Mouse (Mus musculus) forebrain, embryonic 13.5 days (tissue): ENCODE measurements around the gene Cyth1. TPM values are rescaled to one million over a fixed set of nuclear protein-coding genes. Genes with fewer than 3 reads are reported as not detected.

Experiments used
- ATAC-seq: fragments of 200-750 bp; cut with Nextera tagmentation; 2 replicates; pipeline ENCODE4 v1.8.0; 2017
- H3K27ac ChIP-seq: fragments of 300-500 bp; sonication (generic); 2 replicates; pipeline ENCODE4 v1.5.1; 2015; ENCODE audit warnings: inconsistent platforms, mild to moderate bottlenecking, moderate library complexity
- H3K27me3 ChIP-seq: fragments of 300-500 bp; sonication (generic); 2 replicates; pipeline ENCODE4 v1.6.1; 2015; ENCODE audit warnings: mild to moderate bottlenecking, inconsistent platforms
- H3K36me3 ChIP-seq: fragments of 300-500 bp; sonication (generic); 2 replicates; pipeline ENCODE4 v1.6.1; 2015; ENCODE audit warnings: mild to moderate bottlenecking, inconsistent platforms; ENCODE audit not compliant: poor library complexity, severe bottlenecking
- H3K4me1 ChIP-seq: fragments of 300-500 bp; sonication (generic); 2 replicates; pipeline ENCODE4 v1.6.1; 2015; ENCODE audit warnings: inconsistent platforms
- H3K4me2 ChIP-seq: fragments of 300-500 bp; sonication (generic); 2 replicates; pipeline ENCODE4 v1.6.1; 2015; ENCODE audit warnings: inconsistent platforms, mild to moderate bottlenecking, moderate library complexity
- H3K4me3 ChIP-seq: fragments of 300-500 bp; sonication (generic); 2 replicates; pipeline ENCODE4 v1.5.1; 2015; ENCODE audit warnings: mild to moderate bottlenecking, inconsistent platforms
- H3K9ac ChIP-seq: fragments of 300-500 bp; sonication (generic); 2 replicates; pipeline ENCODE4 v1.6.1; 2015; ENCODE audit warnings: mild to moderate bottlenecking, inconsistent platforms
- H3K9me3 ChIP-seq: fragments of 300-500 bp; sonication (generic); replicated peaks from 2 replicates; pipeline ENCODE4 v1.6.1; 2016; ENCODE audit warnings: inconsistent platforms
- whole genome bisulfite sequencing: fragments of 180-500 bp; shearing (Covaris S2); methylation state at CpG from one replicate; pipeline ENCODE4 v1.1.7; 2015; 5-methylcytosine and 5-hydroxymethylcytosine counted together
- polyA plus RNA-seq: library from polyadenylated mRNA; unstranded; fragments of >200 nt; fragmentation: Nextera tagmentation; extraction: Ambion mirVana; gene quantifications from 2 replicates; pipeline ENCODE4 v1.2.1, GENCODE M21; 2015

Gene Cyth1
- 22.7 and 24.5 TPM in 2 replicates for polyA plus RNA-seq

DNA sequence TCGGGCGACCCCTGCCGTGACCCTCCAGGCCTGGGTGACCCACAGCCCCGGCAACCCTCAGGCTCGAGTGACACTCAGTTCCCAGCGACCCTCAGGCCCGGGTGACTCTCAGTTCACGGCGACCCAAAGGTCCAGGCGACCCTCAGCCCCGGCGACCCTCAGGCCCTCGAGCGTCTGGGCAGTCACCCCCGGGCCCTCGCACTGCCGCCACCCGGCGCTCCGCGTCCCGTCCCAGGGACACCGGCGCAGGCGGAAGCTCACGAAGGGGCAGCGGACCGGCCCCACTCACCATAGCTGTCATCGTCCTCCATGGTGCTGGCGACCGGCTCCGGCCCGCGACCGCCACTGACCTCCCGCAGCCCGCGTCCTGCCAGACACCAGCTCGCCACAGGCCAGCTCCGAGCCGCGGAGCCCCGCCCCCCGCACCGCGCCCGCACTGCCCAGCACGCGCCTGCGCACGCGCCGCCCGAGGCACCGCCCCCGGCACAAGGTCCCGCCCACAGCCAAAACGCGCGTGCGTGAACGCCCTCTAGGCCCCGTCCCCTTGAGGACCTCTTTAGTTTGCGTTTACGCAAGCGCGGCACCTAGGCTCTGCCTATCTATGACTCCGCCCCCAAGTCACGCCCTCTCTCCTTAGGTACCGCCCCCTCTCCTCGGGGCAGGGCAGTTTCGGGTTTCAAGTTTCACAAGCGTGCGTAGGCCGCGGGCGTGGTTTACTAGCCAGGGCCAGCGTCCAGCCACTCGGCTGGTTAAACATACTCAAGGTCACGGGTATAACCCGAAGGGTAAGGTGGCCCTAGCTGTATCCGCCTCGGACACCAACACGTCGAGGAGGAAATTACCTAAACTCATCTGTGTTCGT is at the start of gene Cyth1:
Gene Cyth1, minus strand, starts transcription at position 443 of the 862 bp plus-strand sequence.
- Histone ChIP-seq H3K4me3 (peak within 1 kb of the TSS; percentile 83), H3K36me3 (no peaks in the 10 kb centered on the region), H3K9ac (peak within 1 kb of the TSS; percentile 87), H3K9me3 (no peaks in the 10 kb centered on the region), H3K4me1 (peaks cover 22% of the 10 kb centered on the region), H3K4me2 (peak within 1 kb of the TSS; percentile 93), H3K27me3 (no peaks in the 10 kb centered on the region), H3K27ac (peak within 1 kb of the TSS; percentile 45)
- WGBS, result under 1% methylated on average over 86 of the region's 86 CpGs
- peak; percentile 96 for ATAC-seq

DNA sequence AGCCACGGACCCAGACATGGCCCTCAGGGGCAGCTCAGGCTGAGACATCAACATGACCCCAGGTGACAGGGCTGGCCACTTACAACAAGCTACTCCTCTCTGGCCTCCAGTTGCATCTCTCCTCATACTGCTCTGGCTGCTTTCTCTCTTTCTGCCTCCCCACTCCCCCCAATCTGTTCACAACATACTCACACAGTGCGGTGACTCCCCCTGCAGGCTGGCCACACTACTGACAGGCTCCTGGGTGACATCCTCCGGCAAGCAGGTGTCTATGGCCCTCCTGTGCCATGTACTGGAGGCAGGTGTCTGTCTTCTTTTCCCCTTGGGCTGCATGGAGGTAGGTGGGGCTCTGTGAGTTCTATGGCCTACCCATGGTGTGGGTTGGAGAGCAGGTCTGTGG is 49.6 kb upstream of the Cyth1 start:
- H3K36me3 ChIP-seq, result peaks cover 5% of the 10 kb centered on the region
- H3K27ac ChIP-seq, result no peak overlapping the region
- H3K4me2 ChIP-seq, result no peak overlapping the region
- 69% methylated on average over 3 of the region's 3 CpGs for WGBS
- no peaks in the 10 kb centered on the region for H3K27me3 ChIP-seq
- no peaks in the 10 kb centered on the region for H3K4me1 ChIP-seq
- H3K4me3 ChIP-seq, result no peak overlapping the region
- no peaks in the 10 kb centered on the region for H3K9me3 ChIP-seq
- ATAC-seq, result no peak
- H3K9ac ChIP-seq, result no peak overlapping the region

DNA sequence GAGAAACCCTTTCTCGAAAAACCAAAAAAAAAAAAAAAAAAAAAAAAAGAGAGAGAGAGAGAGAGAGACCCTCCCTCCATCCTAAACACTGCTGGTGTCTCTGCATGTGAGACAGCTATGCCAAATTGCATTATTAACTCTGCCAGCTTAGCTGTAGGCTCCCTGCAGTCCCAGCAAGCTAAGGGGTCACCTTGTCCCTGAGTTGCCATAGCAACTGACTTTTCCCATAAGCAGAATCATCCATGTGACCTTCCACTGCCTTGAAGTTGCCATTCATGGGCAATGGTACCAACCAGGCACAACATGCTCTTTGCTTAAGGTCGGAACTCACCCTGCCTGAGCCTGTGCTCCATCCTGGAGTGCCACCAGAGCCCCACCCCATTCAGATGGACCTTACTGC is 46.6 kb upstream of the Cyth1 start:
- no peak overlapping the region for H3K4me2 ChIP-seq
- peaks cover 7% of the 10 kb centered on the region for H3K4me1 ChIP-seq
- no peak overlapping the region for H3K9ac ChIP-seq
- no peak overlapping the region for H3K27ac ChIP-seq
- 61% methylated on average over 2 of the region's 2 CpGs for WGBS
- no peaks in the 10 kb centered on the region for H3K27me3 ChIP-seq
- no peak for ATAC-seq
- no peaks in the 10 kb centered on the region for H3K36me3 ChIP-seq
- no peak overlapping the region for H3K4me3 ChIP-seq
- no peaks in the 10 kb centered on the region for H3K9me3 ChIP-seq

DNA sequence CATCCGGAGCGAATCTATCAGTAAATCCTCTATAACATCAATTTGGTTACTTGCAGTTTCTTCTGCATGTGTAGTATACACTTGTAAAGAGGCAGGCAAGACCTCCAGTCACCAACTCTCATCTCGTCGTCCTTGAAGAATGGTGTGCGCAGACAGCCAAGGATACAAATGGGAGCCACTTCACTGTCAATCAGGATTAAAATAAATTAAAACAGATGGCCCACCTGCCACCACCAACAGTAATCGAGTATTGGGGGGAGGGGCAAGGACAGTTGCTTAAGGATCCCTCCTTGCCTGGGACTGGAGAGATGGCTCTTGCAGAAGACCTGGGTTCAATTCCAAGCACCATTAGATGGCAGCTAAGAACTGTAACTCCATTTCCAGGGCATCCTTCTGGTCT is 44.3 kb upstream of the Cyth1 start:
- 53% methylated on average over 6 of the region's 6 CpGs for WGBS
- H3K9ac ChIP-seq, result no peak overlapping the region
- no peak for ATAC-seq
- H3K27ac ChIP-seq, result no peak overlapping the region
- H3K36me3 ChIP-seq, result 0 out of 2 replicates have a peak, but pooled peaks cover 1% of the 10 kb centered on the region
- peaks cover 20% of the 10 kb centered on the region for H3K4me1 ChIP-seq
- no peak overlapping the region for H3K4me3 ChIP-seq
- H3K27me3 ChIP-seq, result no peaks in the 10 kb centered on the region
- H3K9me3 ChIP-seq, result no peaks in the 10 kb centered on the region
- H3K4me2 ChIP-seq, result no peak overlapping the region

DNA sequence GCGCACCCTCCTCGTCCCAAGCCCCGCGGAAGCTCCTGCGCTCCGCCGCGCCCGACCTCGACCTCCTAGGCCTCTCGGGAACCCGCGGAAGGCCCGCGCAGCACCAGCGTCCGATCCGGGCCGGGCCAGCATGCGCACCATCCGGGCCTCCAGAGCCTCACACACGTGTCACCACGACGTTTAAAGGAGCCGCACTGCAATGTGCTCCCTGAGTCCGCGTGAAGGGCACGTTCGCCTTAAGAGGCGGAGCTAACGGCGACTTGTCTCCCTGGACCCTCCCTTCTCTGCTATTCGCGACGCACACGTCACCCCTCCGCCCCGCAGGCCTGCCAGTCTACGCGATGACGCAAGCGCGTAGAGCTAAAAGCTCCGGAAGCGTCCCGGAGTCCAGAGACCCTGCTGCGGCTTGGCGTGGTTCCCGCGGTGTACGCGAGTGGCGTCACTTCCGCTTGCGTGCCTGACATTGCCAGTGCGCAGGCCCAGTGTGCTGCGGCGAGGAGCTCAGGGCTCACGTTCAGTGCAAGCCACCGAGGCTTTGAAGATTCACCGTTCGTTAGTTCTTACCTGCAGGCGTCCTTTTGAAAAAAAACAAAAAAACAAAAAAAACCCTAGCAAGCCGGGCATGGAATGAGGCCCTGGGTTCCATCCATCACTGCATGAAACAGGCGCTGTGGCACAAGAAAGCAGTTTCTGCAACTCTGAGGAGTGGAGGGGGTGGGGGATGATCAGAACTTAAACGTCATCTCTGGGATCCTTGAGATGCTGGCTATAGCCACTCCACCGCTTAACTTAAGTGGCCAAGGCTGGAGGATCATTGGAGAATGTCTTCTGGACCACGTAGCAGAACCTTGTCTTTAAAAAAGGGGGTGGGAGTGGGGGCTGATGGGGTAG is 41.9 kb upstream of the Cyth1 start, which contains the start of gene Usp36:
Gene Usp36, minus strand, starts transcription at position 246 of the 891 bp plus-strand sequence.
- Histone ChIP-seq H3K9ac (peak within 1 kb of the TSS; percentile 93), H3K27me3 (no peaks in the 10 kb centered on the region), H3K36me3 (peaks cover 25% of the 10 kb centered on the region), H3K4me1 (peaks cover 20% of the 10 kb centered on the region), H3K9me3 (no peaks in the 10 kb centered on the region), H3K4me2 (peak within 1 kb of the TSS; percentile 90), H3K4me3 (peak within 1 kb of the TSS; percentile 90), H3K27ac (peak within 1 kb of the TSS; percentile 81)
- 1% methylated on average over 68 of the region's 68 CpGs for WGBS
- ATAC-seq, result peak; percentile 99

DNA sequence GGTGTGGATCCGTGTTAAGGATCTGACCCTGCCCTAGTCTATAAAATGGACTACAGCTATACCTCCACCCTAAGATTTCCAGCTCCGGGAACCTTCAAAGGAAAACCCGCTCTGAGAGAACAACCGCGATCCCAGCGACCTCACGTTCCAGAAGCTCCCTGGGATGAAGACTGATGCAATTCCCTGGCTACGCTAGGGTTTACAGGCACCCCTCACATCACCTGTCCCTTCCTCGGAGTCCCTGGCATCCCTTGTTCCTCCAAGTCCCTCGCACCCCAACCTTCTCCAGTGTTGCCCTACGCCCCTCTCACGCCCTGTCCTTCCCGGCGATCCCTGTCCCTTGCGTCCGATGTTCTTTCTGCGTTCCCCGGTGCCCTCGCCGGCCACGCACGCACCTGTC is 41.2 kb upstream of the Cyth1 start:
- ATAC-seq, result no peak; the same call in 1 of the 2 replicates
- H3K4me2 ChIP-seq, result peak overlapping the region; percentile 90
- no peaks in the 10 kb centered on the region for H3K27me3 ChIP-seq
- H3K4me1 ChIP-seq, result peaks cover 20% of the 10 kb centered on the region
- H3K27ac ChIP-seq, result peak overlapping the region; percentile 59
- WGBS, result 0% methylated on average over 22 of the region's 22 CpGs
- H3K36me3 ChIP-seq, result peaks cover 32% of the 10 kb centered on the region
- H3K9ac ChIP-seq, result peak overlapping the region; percentile 93
- no peaks in the 10 kb centered on the region for H3K9me3 ChIP-seq
- H3K4me3 ChIP-seq, result peak overlapping the region; percentile 90

DNA sequence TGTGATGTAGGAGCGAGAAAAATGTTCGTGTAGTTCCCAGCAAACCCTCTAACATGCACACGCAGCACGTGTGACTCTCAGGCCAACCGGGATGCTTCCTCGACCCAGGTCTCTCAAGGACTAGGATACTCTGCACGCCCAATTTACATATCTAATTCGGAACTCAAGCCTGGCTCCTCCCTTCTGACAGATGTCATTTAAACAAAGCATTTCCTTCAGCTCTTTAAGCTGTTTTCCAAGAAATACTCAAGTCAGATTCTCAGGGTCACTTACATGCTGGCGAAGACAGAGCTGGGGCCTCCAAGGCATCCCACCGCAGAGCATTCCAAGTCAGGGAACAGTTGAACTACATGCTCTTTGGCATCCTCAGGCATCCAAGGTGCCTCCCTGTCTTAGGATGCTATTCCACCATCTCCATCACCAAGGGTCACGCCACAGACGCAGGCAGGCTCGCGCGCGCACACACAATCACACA is 40.7 kb upstream of the Cyth1 start:
- H3K4me1 ChIP-seq, result peaks cover 20% of the 10 kb centered on the region
- no peaks in the 10 kb centered on the region for H3K27me3 ChIP-seq
- H3K36me3 ChIP-seq, result peaks cover 36% of the 10 kb centered on the region
- H3K4me2 ChIP-seq, result peak overlapping the region; percentile 90
- 2% methylated on average over 16 of the region's 16 CpGs for WGBS
- H3K27ac ChIP-seq, result peak overlapping the region; percentile 59; the same call in 1 of the 2 replicates
- no peak for ATAC-seq
- H3K9ac ChIP-seq, result peak overlapping the region; percentile 93
- peak overlapping the region; percentile 90 for H3K4me3 ChIP-seq
- no peaks in the 10 kb centered on the region for H3K9me3 ChIP-seq

DNA sequence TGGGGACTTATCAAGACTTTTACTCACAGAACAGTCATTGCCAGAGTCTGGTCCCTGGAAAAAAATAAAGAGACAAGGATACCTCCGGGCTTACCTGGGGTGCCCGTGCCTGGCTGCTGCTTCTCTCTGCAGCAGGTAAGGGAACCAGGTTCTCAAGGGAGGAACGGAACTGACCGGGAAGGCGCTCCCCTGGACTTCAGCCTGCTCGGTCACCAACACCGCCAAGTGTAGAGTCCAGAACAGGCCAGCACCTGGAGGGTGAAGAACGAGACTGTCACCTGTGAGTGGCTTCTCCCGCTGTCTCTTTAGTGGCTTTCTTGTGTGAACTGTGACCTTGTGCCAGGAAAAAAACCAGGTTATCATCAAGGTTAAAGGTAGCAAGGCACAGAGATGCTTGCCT is 39.2 kb upstream of the Cyth1 start:
- Histone ChIP-seq H3K27ac (no peak overlapping the region), H3K4me1 (peaks cover 20% of the 10 kb centered on the region), H3K27me3 (no peaks in the 10 kb centered on the region), H3K9ac (no peak overlapping the region), H3K36me3 (peaks cover 51% of the 10 kb centered on the region), H3K9me3 (no peaks in the 10 kb centered on the region), H3K4me2 (no peak overlapping the region), H3K4me3 (no peak overlapping the region)
- no peak for ATAC-seq
- WGBS, result 95% methylated on average over 9 of the region's 9 CpGs

DNA sequence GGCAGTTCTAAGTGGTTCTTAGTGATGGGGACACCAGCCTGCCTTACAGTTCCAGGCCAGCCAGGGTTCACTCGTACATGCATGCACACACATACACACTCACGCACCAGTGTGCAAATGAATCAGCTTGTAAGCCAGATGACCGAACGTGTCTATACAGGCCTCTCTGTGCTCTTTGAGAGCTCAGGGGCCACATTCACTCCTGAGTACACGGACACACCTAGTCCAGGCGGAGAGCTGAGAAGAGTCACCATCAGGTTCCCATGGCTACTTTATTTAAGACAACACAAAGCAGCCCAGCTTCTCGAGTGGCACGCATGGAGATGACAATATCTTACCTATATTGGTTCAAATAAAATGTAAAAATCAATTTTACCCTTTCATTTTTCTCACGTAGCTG is 38.0 kb upstream of the Cyth1 start:
- H3K36me3 ChIP-seq, result peaks cover 63% of the 10 kb centered on the region
- ATAC-seq, result no peak
- 93% methylated on average over 9 of the region's 9 CpGs for WGBS
- H3K4me1 ChIP-seq, result peaks cover 20% of the 10 kb centered on the region
- no peak overlapping the region for H3K9ac ChIP-seq
- no peak overlapping the region for H3K27ac ChIP-seq
- no peak overlapping the region for H3K4me3 ChIP-seq
- H3K27me3 ChIP-seq, result no peaks in the 10 kb centered on the region
- no peaks in the 10 kb centered on the region for H3K9me3 ChIP-seq
- H3K4me2 ChIP-seq, result no peak overlapping the region

DNA sequence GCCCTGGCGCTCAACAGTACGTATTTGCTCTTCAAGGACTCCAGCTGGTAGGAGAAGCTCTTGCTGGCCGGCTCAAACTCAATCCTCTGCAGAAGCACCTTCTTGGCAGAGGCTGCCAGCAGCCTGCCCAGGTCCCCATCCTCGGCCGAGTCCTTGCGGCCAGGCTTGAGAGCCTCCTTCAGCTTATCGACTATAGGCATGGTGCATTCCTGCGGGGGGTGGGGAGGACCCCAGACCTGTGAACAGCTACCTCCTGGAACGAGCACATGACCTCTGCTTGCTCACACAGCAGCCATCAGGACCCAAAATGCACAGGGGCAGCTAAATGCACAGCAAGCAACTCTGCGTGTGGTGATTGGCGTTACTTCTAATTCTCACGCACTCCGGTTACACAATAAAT is 37.4 kb upstream of the Cyth1 start:
- Histone ChIP-seq H3K9ac (no peak overlapping the region), H3K4me3 (no peak overlapping the region), H3K36me3 (peaks cover 68% of the 10 kb centered on the region), H3K9me3 (no peaks in the 10 kb centered on the region), H3K4me1 (peaks cover 16% of the 10 kb centered on the region), H3K27ac (no peak overlapping the region), H3K27me3 (no peaks in the 10 kb centered on the region), H3K4me2 (no peak overlapping the region)
- no peak for ATAC-seq
- WGBS, result 91% methylated on average over 13 of the region's 13 CpGs

DNA sequence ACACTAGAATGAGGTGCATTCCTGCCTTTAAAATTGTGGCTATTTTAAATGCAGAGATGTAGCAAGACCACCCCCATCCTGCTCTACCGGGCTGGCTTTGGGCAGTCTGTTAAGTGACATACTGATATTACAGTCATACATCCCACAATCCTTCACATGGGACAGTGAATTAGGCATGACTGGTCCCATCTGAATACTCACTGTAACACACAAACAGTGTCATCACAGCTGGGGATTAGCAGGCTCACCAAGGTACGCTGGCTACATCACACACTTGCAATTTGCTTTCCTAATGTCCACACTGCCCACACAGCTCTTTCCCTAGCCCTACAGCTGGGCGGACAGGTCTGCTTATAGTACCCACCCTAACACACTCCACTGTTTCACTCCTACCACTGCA is 31.8 kb upstream of the Cyth1 start:
- WGBS, result 95% methylated on average over 3 of the region's 3 CpGs
- no peaks in the 10 kb centered on the region for H3K4me1 ChIP-seq
- no peak for ATAC-seq
- H3K4me3 ChIP-seq, result no peak overlapping the region
- H3K4me2 ChIP-seq, result no peak overlapping the region
- no peaks in the 10 kb centered on the region for H3K9me3 ChIP-seq
- peaks cover 99% of the 10 kb centered on the region for H3K36me3 ChIP-seq
- no peak overlapping the region for H3K27ac ChIP-seq
- no peaks in the 10 kb centered on the region for H3K27me3 ChIP-seq
- no peak overlapping the region for H3K9ac ChIP-seq

DNA sequence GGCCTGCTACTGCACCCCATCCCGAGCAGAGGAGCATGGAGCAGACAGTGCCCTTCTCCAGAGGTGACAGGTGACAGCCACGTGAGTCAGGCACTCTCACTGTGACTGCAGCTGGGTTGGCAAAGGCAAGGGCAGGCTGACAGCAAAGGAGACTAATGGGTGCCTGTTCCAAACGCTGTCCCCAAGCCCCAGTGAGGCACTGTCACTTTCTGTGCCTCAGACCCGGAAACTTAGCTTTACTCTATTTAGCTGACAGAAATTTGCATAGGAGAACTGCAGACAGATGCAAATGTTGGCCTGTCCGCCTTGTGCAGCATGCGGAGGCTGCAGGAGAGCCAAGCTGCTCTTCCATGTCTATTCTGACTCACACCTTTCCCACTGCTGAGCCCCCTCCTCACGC is 27.9 kb upstream of the Cyth1 start:
- H3K4me1 ChIP-seq, result no peaks in the 10 kb centered on the region
- H3K27ac ChIP-seq, result no peak overlapping the region
- H3K9ac ChIP-seq, result no peak overlapping the region
- 89% methylated on average over 7 of the region's 7 CpGs for WGBS
- H3K36me3 ChIP-seq, result peaks cover 99% of the 10 kb centered on the region
- H3K9me3 ChIP-seq, result no peaks in the 10 kb centered on the region
- H3K4me3 ChIP-seq, result no peak overlapping the region
- H3K4me2 ChIP-seq, result no peak overlapping the region
- ATAC-seq, result no peak
- no peaks in the 10 kb centered on the region for H3K27me3 ChIP-seq
